Mouse (Mus musculus): Measurements from ENCODE around the gene Olfr1193.
"Not testable (repeated sequence)": the region's sequence is repeated elsewhere in the genome, so short reads cannot be mapped to it uniquely, and the experiment has no call there.

Gene Olfr1193

GRCm38 (mm10) chr2:88675328-88675727 is at the start of gene Olfr1193:
Gene Olfr1193 (plus strand): TSS chr2:88675628.
- DNase-seq (ENCODE audit: low spot score in 2 of 2), result not testable (repeated sequence)

- not testable (repeated sequence) for DNase-seq (ENCODE audit: low spot score in 2 of 2)
Observed at GRCm38 (mm10) chr2:88640242-88640641, 35.2 kb upstream of the Olfr1193 start, which contains the start of gene Olfr1191-ps1. Gene Olfr1191-ps1 (plus strand): TSS chr2:88640542.

GRCm38 (mm10) chr2:88648209-88648608 is 27.2 kb upstream of the Olfr1193 start, which contains the start of gene Olfr1192-ps1:
Gene Olfr1192-ps1 (plus strand): TSS chr2:88648509.
- DNase-seq (ENCODE audit: low spot score in 2 of 2), result no peak

- no peak for DNase-seq (ENCODE audit: low spot score in 2 of 2)
Observed at GRCm38 (mm10) chr2:88689087-88689486, 13.7 kb downstream of the Olfr1193 start, which contains the start of gene Olfr1195. Gene Olfr1195 (minus strand): TSS chr2:88689187.

GRCm38 (mm10) chr2:88704497-88704896 is 29.1 kb downstream of the Olfr1193 start, which contains the start of gene Olfr1196:
Gene Olfr1196 (minus strand): TSS chr2:88704597.
- DNase-seq (ENCODE audit: low spot score in 2 of 2), result no peak
